Mouse (Mus musculus) natural killer cell, adult 2 months (primary cell): ENCODE data around the gene Manf.

ENCODE experiments used
- DNase-seq, 2 experiments: peaks; one replicate each; pipeline ENCODE4 v3.0.0; 2022; ENCODE audit warnings: low spot score in 2 of 2

The Manf gene

DNA sequence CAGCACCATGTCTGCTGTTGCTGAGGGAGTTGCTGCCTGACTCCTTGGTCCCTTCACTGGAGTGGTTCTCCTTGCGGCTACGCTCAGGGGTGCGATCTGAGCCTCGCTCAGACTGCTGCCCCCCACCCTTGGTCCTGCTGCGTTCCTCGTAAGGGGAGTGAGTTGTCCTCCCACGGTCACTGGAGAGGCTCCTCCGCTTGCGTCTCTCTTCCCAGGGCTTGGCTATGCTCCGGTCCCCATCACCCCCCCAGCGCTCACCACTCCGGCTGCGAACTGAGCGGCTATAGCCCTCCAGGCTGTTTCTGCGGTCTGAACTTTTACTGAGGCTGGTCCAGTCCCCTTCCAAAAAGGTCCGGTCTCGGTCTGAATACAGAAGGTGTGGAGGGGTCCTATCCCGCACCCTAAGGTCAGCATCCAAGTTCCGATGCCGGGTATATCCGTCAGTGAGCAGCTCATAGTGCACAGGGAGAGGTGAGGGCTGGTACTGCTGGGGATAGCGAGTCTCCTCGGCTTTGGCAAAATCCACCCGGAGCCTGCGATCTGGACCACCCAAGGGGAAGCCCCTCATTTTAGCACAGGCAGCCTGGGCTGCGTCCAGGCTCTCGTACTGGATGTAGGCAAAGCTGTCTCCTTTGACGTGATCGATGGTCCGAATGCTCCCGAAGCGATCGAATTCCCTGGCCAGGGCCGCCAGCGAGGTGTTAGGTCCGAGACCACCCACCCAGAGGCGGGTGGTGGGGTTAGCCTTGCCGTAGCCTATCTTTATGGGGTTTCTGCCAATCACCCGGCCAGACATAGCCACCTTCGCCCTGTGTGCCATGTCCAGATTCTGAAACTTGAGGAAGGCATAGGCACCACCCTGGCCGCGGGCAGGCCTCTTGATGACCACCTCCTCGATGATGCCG is 6.5 kb downstream of the Manf start:
- DNase-seq: no peak

DNA sequence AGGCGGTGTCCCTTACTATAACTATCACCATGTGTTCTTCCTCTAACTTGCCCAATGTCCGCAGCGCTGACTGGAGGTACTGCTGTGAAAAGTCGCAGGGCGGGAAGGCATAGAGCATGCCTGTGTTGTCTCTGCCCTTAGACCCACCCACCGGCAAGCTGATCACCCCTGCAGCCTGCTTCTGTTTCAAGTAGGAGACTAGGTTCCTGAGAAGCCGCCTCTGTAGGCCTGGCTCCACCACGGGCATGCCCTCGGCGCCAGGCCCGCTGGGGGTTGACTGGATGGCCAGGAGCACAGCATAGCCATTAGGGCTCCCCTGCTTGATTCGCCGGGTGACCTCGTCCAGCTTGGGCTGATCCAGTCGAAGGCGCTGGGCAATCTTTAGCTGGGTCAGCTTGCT is 7.5 kb downstream of the Manf start:
- DNase-seq: no peak

DNA sequence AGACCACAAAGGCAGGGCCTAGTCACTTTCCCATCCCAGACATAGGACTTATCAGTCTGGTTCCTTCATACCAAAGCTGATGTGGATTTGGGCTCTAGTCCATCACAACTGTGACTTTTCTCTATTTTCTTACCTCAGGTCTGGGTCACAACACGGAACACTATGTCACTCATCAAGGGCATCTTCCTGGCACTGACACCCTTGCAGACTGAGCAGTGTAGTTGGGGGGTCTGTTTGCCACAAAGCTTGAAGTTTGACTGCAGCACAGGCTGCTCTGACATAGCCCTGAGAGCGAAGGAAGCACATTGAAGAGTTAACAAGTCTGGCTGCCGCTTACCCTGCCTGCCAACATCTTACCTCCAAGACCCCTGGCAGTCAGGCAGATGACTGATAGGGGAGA is 8.7 kb downstream of the Manf start:
- DNase-seq: no peak

DNA sequence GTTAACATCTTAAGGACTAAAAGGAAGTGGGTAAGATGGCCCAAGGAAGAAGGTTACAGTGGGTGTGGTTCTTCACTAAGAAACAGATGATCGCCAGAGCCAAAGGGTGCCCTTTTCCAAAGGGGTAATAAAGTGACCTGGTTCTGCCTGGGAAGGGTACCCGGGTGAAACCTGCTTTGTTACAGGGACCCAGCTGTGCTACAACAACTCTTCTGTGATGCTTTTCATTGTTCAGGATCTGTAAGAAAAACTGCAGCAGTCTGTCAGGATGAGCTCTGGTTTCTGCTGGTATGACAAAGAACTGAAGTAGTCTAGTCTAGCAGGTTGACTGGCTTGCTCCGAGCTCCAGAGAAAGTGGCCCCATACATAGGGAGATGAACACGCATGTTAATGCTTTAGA is 9.6 kb downstream of the Manf start:
- no peak for DNase-seq

DNA sequence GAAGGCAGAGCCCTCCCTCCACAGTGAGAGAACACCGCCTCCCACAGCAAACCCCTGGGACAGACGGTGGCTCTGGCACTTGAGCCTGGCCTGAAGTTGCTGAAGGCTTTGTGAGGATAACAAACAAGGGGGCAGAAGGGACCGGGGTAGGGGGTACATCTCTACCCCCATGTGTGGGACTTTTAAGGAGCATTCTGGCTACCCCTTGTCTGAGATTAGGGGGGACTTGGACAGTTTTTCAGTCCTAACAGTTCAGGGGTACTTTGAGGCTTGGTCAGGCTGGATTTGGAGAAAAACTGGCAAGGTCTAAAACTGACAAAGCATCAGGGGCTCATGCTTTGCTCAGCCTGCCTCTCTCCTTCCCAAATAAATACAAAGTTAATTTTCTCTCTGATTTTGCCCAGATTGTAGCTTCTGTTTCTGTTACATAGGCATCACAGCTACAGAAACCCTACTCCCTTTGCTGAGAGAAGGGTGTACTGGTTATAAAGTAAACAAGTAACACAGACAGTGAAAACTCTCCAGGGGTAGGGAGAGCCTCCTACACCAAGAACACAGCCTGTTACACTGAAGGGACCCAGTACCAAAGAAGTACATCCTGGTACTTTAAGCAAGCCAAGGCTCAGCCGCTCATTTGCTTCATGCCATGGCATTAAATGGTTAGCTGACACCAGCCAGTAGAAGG is 10.6 kb downstream of the Manf start:
- DNase-seq: no peak

DNA sequence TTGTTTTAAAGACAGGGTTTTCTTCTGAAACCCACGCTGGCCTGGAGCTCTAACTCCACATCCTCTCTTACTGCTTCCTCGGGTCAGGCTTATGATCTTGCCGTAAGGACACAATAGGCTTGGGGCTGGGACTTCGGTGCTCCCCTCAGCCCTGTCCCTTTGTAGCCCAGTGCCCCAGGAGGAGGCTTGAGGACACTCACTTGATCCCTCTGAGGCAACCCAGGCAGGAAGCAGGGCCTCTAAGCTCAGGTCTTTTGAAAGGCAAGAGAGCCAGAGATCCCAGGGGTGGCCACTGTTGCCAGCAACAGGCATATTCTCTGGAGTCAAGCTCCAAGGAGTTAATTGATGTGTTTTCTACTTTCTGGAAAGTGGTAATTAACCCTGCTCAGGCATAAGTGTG is 12.3 kb downstream of the Manf start:
- no peak for DNase-seq

DNA sequence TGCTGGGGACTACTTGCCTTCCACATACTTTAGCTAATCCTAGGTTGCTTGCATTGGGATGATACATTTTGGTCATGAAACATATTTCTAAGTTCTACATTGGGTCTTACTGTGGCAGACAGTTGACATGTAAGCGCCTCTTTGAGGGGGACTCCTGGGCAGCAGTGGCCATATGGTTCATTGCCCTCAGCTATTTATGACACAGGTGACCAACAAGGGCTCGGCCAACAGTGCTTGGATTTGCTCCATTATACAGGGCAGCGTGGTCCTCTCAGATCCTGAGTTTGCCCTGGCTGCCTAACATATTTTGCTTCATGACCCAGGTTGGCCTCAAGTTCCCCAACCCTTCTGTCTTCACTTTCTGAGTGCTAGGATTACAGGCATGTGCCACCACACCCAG is 15.1 kb downstream of the Manf start:
- DNase-seq: no peak

DNA sequence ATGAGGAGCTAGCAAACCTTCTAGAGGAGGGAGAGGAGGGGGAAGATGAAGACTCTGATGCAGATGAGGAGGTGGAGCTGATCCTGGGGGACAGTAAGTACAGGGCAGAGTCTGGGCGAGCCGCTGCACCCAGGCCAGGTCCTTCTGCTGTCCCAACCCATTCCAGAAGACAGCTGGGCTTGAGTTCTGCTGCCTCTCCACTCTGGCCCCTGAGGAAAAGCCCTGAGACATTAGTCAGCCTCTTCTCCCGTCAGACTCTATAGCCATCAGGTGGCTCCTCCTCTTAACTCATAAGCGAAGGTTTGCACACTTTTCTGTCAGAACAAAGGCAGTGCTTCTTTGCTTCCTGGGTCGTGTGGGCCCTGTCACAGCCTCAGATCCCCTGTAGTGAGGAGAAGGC is 17.6 kb downstream of the Manf start:
- no peak for DNase-seq

DNA sequence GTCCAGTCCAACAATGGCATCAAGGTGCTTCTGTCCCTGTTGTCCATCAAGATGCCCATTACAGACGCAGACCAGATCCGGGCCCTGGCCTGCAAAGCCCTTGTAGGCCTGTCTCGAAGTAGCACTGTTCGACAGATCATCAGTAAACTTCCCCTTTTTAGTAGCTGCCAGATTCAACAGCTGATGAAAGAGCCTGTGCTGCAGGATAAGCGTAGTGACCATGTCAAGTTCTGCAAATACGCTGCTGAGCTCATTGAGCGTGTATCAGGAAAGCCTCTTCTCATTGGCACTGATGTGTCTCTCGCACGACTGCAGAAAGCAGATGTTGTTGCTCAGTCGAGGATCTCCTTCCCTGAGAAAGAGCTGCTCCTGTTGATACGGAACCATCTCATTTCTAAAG is 33.7 kb downstream of the Manf start:
- no peak for DNase-seq

DNA sequence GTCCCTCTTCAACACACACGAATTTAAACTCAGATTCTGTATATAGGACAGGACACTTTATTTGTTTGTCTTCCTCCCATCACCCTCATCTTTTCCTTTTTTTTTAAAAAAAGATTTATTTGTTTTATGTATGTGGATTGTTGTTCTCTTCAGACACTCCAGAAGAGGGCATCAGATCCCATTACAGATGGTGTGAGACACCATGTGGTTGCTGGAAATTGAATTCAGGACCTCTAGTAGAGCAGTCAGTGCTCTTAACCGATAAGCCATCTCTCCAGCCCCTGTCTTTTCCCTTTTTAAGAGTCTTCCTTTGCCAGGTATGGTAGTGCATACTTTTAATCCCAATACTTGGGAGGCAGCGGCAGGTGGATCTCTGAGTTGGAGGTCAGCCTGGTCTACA is 35.1 kb downstream of the Manf start:
- no peak for DNase-seq

DNA sequence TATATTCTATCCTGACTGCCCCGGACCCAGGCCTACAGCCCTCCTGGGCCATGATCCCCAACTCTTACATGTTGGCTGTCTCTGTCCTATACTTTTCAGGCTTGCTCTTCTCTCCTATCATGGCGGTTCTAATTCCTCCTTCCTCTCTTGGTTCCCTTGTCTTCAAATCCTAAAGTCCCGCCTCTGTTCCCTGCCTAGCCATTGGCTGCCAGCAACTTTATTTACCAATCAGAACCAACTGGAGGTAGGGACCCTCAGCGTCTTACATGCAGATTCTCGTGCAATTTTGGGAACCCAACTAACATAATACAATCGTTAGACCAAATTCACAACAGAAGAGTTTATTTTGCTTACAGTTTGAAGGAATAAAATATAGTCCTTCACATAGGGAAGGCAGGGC is 49.0 kb downstream of the Manf start:
- no peak for DNase-seq

DNA sequence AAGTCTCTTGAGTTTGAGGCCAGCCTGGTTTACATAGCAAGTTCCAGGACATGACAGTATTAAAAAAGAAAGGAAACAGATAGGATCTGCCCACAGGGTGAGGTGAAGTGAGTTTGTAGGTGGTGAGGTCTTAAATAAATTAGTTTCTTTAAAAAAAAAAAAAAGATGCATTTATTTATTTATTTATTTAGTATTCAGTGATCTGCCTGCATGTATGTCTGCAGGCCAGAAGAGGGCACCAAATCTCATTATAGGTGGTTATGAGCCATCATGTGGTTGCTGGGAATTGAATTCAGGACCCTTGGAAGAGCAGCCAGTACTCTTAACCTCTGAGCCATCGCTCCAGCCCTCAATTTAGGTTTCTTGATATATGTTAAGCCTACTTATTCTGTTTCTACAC is 51.2 kb downstream of the Manf start:
- no peak for DNase-seq

DNA sequence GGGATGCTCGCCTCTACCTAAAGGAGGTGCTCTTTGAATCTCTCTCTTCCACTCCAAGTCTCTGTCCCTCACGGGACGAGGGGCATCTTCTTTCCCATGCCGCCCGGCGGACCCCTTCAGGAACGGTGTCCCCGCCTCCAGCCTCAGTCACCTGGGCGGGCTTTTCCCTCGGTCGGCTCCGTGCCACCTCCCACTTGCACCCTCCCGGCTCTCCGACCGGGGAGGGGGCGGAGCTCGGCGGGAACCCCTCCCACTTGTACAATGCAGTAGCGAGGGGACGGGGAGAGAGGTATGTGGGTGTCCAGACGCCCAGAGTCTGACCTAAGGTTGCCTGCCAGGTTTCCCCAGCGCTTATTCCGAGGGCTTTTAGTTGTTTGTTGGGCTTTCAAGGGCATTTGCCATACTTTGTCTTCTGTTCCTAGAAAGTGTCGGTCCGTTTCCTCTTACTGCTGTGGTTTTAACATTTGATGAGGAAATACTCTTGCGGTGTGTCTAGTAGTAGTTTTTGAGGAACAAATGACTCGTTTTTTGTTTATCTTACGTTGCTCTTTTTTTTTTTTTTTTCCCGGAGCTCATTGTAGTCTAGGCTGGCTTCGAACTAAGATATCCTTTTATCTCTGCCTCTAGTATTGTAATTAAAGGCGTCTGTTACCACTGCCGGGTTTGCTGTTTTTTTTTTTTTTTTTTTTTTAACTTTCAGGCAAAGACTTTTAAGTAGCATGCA is 69.2 kb downstream of the Manf start:
- peak; percentile 87 for DNase-seq

DNA sequence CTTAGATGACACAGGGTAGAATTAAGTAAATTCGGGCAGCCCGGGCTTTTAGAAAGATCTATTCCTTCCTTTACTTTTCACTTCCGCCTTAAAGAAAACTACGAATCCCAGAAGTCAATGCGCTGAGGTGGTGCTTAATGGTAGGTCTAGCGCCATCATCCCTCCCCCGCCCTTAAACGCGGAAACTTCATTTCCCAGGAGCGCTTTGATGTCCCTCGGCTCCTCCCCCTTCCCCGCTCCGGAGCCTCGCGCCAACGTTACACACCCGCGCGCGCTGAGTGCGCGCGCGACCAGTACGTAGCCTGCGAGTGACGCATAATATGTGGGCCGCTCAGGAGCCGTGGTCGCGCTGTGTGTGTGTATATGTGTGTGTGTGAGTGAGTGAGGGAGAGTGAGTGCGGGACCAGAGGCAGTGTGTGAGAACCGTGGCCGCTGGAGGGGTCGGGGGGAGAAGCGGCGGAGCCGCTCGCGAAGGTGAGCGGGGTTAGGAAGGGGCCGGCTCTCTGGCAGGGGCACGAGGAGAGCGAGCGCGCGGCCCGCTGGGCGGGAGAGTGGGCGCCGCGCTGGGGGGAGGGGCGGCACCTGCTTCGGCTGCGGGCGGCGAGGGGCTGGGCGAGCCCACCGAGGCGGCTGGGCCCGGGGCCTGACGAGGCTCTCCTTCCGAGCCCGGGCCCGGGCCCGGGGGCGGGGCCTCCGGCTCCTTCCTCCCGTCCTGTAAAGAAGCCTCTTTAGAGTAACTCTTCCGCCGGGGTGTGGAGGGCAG is 70.0 kb downstream of the Manf start, which contains the start of gene Dcaf1:
Gene Dcaf1 (plus strand): TSS at position 257 of the 763 bp plus-strand sequence.
- DNase-seq: peak; percentile 92 to 94

DNA sequence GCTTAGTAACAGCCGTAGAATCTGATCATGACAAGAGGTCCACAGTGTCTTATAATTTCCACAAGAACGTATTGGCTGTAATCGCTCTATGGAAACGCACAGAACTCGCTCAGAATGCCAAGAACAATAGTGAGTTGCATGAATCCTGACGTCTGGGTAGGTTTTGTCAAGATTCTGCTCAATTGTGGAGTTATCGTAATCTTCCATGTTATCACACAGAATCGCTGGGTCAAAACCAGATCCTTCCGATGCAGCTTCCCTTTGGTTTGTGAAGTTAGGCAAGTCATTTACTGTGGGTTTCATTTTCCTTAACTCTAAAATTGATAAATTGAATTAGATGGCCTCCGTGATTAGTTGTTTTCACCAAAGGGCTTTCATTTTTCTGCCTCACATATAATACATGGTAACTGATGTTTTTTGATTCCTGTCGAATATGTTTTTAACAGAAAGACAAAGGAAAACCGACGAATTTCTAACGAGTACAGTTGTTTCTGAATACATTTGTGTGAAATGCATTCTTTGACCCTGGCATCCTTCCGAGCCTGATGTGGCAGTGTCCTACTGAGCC is 70.6 kb downstream of the Manf start:
- no peak for DNase-seq

DNA sequence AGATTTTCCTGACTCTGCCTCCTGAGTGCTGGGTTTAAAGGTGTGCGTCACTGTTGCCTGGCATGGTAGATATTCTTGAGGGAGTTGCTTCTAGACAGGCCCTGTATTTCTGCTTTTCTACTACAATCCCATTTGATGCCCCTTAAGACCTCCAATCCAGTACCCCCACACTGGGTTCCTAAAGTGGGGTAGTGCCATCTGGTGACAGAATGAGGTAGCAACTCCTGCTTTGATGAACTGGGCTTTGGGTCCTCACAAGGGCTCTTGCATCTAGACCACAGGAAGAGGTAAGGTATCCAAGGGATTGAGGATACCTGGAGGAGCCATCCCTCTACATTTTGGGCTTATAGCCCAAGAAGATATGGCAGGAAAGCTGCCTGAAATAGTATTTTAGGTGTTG is 72.6 kb downstream of the Manf start:
- peak; percentile 3 to 20 for DNase-seq

DNA sequence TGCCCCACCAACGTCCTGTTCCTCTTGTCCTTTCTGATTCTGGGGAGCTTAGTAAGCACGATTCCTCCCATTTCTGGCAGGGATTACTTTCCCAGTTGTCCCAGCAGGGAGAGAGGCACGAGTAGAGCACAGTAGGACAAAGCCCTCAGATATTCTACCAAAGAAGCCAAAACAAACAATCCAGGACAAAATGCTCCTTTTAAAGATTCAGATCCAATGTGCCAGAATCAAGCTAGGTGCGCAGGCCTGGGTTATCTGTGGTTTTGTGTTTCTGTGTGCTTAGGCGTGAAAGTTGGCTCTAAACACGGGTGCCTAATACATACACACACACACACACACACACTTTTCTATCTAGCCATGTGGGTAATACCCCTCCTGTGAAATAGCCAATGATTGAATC is 73.6 kb downstream of the Manf start:
- DNase-seq: no peak

DNA sequence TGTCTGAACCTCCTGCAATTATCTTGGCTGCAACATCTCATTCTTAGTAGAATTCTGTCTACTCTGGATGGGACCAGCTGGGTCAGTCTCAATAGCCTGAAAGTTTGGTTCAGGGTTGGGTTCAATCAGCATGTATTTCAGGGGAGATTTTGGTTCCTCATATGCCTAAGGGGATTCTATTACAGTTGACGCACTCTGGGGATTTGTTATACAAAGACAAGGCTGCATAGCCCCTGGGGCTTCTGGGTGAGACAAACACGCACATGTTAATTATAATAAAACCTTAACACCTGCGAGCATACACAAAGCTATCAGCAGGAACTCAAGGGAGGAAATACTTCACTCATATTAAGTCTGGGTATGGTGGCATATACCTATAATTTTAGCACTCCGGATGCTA is 85.3 kb downstream of the Manf start:
- no peak for DNase-seq

DNA sequence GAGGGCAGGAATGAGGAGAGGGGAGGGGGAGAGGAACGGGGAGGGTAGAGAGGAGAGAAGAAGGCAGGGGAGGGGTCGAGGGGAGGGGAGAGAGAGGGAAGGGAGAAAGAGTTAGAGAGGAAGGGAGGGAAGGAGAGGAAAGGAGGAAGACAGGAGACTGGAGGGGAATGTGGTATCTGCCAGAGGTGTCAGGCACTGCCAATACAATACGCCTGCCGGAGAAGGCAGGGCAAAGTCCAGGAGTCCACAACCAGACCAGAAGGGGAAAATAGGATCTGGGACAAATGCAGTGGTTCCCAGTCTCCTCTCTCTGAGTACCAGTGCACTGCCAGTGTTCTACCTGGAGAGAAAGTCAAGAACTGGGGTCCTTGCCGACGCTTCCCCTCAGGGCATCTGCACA is 100.9 kb downstream of the Manf start:
- no peak for DNase-seq

DNA sequence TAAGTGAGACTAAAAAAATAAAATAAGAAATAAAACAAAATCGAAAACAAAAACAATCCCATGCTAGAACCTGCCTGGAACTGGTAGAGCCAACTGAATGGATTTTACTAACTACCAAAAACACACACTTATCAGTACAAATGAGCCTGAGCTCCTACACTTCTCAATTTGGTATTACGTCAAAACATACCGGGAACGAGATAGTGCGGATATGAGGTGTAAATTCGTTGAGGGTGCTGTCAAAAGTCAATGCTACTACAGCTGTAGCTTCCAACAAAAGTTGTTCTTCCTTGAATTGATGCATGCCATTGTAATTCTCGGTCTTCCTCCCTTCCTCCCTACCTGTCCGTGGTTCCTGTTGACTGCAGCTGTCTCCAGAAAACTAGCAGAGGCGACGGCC is 102.4 kb downstream of the Manf start:
- DNase-seq: no peak

DNA sequence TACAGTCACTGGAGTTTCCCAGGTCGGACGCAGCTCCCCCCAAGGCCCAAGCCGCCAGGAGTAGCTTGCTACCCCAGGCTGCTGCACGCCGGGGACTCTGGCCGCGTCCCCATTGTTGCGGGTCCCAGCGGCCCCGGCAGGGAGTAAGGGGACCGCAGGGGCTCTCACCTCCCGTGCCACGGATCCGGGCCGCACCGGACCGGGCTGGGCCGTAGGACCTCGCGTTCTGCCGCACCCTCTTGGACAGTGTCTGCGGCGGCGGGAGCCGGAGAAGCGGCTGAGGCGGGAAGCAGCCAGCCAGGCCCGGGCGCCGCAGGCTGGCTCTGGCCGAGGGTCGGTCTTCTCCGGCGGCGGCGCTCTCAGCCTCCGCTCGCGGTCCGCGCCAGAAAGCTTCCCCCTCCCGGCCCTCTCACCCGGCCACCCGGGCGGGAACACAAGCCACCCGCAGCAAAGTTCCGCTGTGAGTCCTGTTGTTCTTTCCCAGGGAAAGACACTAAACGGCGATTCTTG is 102.9 kb downstream of the Manf start, which contains the start of gene Rad54l2:
Gene Rad54l2 (minus strand): TSS at position 383 of the 510 bp plus-strand sequence.
- DNase-seq: peak; percentile 73 to 80
